Mouse (Mus musculus): ENCODE data around the gene 4930544D05Rik.
"Not testable (repeated sequence)": the region's sequence is repeated elsewhere in the genome, so short reads cannot be mapped to it uniquely, and the experiment has no call there.

Gene 4930544D05Rik

DNA sequence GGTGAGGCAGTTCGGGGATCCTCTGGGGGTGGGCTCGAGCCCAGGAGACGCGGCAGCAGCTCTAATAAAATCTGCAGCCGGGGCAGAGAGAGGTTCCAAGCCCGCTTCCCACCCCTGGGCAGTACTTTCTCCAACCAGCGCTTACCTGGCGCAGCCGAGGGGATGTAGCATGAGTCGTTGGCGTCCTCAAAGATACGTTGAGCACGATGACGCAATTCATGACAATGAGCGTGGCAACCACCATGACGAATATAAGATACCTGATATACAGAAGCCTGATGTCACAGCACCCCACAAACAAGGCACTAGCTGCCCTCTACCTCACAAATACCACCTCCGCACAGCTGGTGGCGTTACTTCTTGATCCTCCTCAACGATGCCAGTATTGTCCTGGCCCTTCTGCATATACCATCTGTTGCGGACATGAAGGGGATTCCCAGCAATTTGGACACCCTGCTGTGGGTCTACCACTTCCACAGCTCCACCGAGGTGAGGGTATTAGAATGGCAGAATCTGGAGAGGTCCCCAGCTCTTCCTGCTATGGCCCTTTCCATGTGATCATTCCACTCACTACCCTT, at the start of gene 4930544D05Rik:
Gene 4930544D05Rik (plus strand): TSS at position 333 of the 578 bp plus-strand sequence.
- in situ Hi-C loops (cut with MboI; ENCODE audit: unreplicated experiment in 2 of 2): loop anchor here in 1 of 2 experiments (25.0 kb wide), 1 partner anchor 378 kb away; the partner anchor contains the start of genes 0610010K14Rik, Bcl6b, Gm21988 and Rnasek

DNA sequence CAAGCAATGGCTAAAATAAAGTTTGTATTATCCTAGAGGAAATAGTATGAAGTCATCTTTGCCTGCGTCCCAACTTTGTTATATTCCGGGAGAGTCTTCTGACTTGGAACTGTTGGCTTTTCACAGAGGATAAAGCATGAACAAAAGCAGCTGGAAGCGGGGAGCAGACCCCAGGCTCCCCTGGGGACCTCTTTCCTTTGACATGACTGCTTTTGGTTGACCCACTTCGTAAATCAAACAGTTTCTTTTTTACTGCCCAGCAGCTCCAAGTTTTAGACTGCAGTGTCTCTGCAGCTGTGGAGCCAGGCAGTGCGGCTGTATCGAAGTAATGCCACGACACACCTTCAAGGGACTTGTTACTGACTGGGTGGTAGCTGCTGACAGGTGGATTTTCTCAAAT, 49.1 kb upstream of the 4930544D05Rik start:
- in situ Hi-C loops (cut with MboI; ENCODE audit: unreplicated experiment in 2 of 2): no loop called here

DNA sequence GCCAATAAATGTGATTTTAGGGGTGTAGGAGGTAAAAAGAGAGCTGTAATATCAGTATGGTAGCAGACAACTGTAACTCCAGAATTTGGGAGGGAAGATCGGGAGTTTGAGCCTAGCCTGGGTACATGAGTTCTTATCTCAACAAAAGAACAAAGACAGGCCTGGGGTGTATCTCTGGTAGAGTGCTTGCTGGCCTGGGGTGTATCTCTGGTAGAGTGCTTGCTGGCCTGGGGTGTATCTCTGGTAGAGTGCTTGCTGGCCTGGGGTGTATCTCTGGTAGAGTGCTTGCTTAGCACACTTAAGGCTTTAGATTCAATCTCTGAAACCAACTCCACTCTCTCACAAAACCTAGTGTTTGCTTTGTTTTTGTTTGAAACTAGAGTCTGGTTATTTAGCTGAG, 45.0 kb upstream of the 4930544D05Rik start:
- in situ Hi-C loops (cut with MboI; ENCODE audit: unreplicated experiment in 2 of 2): not testable (repeated sequence)

DNA sequence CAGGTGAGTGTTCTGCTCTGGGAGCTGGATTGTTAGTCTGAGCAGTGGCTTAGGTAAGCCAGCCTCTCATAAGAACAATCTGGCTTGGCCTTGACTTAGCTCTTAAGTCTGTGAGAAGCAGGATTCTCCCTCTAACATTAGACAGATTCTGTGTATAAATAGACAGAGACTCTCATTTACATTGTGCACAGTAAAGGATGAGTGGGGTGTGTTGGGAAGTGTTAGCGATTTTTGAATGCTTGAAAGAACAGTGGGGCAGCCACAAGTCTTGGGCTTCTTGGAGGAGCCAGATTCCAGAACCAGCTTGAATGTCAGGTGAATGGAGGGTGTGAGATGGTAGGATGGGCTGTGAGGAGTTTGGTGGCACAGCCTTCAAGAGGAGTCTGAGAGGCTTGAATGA, 44.0 kb upstream of the 4930544D05Rik start:
- in situ Hi-C loops (cut with MboI; ENCODE audit: unreplicated experiment in 2 of 2): no loop called here

DNA sequence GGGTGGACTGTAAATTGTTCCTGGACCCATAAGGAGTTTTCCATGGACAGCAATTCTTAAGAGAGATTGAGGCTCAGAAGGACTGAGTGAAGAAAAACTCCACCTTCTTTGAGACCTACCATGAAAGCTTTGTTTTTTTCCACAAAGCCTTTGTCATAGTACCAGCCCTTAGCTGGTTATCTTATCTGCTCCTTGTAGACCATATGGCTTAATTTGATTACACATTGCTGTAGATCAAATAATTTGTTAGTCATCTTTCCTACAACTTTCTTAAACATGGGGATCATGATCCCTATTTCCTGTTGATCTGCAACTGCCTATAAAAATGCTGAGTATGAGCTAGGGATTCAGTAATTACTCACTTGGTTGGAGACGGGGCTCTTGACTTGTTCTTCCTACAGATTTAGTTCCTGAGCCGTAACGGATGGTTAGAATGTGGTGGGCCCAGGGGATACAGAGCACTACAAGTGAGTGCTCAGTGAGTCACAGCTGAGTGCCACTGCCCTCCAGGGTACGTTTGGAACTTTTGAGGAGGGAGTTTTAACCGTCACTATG, 43.2 kb upstream of the 4930544D05Rik start:
- in situ Hi-C loops (cut with MboI; ENCODE audit: unreplicated experiment in 2 of 2): no loop called here

DNA sequence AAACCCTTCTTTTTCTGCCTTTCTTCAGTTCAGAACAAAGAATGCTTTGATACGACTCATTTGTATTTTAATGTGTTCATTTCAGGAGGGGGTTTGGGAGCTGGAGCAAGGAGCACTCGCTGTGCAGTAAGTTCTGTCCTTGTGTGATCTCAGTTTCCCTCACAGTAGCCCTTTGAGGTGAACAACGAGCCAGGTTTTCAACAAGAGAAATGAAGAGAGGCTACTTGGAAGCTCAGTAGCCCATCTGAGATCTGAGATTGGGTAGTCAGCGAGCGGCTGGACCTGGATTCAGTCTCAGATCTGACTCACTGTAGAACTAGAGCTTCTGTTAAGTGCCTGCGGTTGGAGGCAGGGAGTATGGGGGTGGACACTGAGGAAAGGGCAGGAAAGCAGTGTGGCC, 41.8 kb upstream of the 4930544D05Rik start:
- in situ Hi-C loops (cut with MboI; ENCODE audit: unreplicated experiment in 2 of 2): no loop called here

DNA sequence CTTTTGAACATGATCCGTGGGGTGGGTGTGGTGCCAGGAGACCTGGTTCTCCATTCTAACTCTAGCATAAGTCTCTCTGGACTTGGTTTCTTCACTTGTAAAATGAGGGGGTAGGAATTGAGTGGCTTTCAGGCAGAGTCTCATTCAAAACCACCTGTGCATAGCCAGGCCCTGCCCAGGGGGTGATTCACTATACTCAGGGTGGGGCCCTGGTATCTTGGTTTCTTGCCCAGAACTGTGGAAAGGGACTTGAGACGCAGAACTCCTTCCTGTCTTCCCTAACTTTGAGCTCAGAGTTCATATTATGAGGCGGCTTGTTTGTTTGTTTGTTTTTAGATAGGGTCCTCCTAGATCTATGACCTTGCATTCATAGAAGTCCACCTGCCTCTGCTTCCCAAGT, 38.4 kb upstream of the 4930544D05Rik start:
- in situ Hi-C loops (cut with MboI; ENCODE audit: unreplicated experiment in 2 of 2): no loop called here

DNA sequence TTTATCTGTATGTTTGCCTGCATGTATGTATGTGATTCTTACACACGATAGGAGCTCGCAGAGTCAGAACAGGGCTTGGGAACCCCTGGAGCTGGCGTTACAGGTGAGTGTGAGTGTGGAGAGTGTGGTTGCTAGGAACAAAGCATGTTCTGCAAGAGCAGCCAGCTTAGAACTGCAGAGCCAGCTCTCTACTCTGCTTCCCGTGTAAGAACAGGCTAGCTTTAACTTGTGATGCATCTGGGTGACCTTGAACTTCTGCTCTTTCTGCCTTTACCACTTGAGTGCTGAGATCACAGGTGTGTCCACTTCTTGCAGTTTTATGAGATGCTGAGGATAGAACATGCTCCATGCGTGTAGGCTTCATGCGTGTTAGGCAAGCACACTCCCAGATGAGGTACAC, 36.7 kb upstream of the 4930544D05Rik start:
- in situ Hi-C loops (cut with MboI; ENCODE audit: unreplicated experiment in 2 of 2): no loop called here

DNA sequence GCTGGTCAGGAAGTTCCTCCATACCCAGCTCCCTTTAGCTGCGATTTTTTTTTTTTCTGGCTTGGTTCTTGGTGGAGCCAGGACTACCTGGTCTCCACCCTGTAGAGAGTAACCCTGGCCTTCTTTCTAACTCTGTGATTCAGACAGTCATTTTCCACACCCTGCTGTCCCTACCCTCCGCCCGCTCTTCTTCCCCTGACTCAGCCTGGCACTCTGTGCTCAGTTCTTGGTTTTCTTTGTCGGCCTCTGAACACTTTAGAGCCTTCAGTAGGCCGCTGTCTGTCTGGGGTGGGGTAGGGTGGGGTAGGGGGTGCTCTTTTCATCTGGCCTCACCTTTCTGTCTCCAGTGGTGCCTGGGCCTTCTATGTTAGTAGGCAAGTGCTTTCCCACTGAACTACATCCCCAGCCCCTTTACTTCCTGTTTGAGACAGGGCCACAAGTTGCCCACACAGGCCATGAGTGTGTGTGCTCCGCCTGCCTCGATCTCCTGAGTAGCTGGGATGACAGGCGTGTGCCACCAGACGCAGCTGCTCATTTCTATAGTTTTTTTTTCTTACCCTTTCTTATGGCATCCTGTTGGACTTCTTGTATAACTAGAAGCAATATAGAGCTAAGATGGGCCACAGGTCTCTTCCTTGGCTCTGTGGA, 35.8 kb upstream of the 4930544D05Rik start:
- in situ Hi-C loops (cut with MboI; ENCODE audit: unreplicated experiment in 2 of 2): no loop called here

DNA sequence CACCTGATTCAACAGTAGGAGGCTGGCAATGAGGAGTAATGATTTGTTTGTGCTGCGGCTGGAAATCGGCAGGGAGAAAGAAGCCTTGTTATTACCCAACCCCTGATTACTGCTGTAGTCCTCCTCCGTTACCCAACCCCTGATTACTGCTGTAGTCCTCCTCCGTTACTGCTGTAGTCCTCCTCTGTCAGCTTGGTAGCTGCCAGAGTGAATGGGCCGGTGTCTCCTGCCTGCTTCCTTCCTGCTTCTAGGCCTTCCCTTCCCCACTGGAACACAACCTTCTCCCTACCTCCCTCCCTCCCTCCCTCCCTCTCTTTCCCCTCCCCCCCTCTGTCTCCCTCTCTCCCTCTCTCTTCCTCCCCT, 35.3 kb upstream of the 4930544D05Rik start:
- in situ Hi-C loops (cut with MboI; ENCODE audit: unreplicated experiment in 2 of 2): no loop called here

DNA sequence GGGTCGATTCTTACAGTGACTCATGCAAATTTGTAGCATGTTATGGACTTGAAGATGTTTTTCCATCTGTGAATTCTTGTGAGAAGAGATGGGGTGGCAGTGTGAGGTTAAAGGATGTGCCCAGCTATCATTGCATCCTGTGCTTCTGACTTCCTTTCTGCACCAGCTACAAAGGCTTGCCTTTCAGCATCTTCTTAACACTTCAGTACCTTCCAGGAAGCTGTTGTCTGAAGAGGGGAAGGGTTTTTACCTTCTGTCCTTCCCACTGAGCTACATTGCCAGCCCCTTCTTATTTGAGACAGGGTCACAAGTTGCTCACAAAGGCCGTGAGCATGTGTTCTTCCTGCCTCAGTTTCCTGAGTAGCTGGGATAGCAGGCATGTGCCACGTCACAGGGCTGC, 34.7 kb upstream of the 4930544D05Rik start:
- in situ Hi-C loops (cut with MboI; ENCODE audit: unreplicated experiment in 2 of 2): no loop called here

DNA sequence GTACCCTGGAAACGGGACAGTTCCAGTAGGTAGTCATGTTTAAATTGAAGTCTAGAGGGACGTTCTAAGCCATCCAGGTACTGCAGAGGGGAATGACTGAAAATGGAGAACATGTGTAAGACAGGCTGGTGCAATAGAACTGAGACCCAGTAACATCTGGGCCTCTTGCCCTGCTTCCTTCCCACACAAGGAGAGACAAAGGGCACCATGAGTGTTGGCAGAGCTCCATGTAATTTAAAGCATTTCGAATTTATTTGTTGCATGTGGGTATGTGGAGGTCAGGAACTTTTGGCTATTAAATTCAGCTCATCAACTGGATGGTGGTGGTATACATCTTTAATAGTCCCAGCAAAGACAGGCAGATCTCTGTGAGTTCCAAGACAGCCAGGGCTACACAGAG, 33.5 kb upstream of the 4930544D05Rik start:
- in situ Hi-C loops (cut with MboI; ENCODE audit: unreplicated experiment in 2 of 2): no loop called here

DNA sequence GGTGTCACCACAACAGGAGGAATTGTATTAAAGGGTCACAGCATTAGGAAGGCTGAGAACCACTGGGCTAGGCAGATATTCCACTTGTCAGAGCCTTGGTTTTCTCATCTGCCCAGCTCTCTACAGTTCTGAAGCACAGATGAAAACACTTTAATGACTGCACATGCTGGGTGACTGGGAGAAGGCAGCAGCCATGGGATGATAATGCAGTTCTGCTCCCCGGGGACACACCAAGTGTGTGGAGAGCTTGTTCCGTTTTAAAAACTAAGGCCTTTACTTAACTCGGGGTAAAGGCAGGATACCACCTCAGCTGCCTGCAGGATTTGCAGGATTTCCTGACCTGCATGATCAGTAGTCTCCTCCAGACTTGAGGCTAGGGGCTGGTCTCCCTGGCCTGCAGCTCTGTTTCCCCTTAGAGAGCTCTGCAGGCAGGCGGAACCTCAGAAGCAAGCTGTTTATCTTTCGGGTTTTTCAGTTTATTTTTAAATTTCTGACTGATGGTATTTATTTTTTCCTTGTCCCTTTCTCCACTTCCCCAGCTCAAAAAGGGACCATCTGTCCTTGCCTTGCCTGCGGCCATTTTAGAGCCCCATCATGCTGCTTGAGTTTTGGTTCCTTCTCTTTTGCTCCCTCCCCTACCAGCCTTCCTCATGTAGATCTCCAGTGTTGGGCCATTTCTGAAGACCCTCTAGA, 32.5 kb upstream of the 4930544D05Rik start:
- in situ Hi-C loops (cut with MboI; ENCODE audit: unreplicated experiment in 2 of 2): no loop called here

DNA sequence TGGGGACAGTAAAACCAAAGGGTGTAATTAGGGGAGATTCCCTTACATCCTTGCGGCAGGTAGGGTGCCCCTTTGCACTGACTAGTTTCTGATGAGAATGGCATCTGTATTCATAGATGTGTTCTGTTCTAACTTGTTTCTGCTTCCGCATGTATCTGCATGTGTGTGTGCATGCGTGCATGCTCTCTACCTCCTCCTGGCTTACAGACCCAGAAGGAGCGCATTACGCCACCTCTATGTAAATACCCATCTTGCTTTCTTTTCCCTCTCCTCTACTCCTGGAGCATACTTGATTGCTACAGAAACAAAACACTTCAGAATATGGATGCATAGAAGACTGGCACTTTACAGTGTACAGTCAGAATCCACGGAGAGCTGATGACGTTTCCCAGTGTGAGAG, 31.9 kb upstream of the 4930544D05Rik start:
- in situ Hi-C loops (cut with MboI; ENCODE audit: unreplicated experiment in 2 of 2): no loop called here

DNA sequence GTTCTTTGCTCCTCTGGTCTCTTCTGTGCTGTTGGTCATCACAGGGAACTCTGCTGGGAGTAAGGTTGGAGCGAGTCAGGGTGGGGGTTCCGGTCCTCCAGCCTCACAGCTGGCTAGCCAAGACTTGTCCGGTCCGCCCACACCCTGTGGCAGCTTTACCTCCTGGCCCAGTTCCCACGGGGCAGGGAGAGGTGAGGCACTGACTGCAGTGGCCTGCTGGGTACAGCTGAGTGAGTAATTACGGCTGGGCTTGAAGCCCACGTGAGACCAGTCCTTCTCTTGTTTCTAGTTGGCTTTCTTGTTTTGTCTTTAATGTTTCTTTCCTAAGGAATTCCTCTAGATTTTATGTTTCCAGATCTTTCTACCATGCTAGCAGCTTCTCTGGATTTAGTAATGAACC, 30.2 kb upstream of the 4930544D05Rik start:
- in situ Hi-C loops (cut with MboI; ENCODE audit: unreplicated experiment in 2 of 2): no loop called here

DNA sequence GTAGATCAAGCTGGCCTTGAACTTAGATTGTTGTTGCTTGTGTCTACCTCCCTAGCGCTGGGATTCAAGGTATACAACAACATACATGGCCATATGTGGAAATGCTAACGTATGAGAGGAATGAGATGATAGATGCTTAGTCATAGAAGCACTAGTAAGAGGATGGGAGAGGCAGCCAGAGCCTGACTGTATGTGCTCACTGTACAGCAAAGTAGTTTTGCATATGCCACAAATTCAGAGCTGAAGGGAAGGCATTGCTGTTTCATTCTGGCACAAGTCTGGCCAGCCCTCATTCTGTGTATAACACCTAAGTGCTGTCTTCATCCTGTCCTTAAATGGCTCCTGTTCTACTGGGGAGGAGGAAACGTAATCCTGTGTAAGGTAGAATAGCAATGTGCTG, 29.4 kb upstream of the 4930544D05Rik start:
- in situ Hi-C loops (cut with MboI; ENCODE audit: unreplicated experiment in 2 of 2): no loop called here

DNA sequence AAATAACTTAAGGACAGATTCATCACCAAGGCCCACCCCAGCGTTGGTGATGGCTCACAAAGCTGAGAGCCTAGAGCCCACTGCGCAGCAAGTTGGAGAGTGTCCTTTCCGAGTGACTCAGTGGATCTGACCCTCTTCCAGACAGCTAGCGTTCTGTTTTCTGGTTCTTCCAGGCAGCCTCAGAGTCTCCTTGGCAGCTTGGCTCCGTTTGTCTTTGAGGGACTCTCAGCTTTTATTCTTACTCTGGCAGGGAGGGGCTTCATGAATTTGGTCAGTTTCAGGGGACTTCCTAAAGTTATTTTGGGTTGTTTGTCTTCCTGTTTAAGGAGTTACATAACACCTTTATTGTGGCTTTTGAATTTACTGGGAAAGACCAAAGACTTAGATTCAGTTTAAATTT, 28.7 kb upstream of the 4930544D05Rik start:
- in situ Hi-C loops (cut with MboI; ENCODE audit: unreplicated experiment in 2 of 2): no loop called here

DNA sequence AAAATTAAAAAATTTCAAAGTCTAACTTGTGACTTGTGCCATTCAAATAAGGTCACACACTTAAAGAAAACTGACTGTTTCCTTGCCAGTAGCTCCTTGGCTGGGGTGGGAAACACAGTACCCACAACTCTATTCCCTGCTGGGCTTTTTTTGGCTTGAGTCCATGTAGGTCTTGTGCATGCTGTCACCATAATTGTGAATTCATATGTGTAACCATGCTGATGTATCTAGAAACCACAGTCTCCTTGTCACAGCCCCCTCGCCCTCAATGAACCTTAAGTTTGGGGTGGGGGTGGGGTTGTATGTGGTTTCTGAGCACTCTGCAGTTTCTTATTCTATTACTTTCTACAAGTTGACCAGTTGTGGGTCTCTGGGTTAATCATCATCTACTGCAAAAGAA, 23.9 kb upstream of the 4930544D05Rik start:
- in situ Hi-C loops (cut with MboI; ENCODE audit: unreplicated experiment in 2 of 2): loop anchor here in 1 of 2 experiments (10.0 kb wide), 1 partner anchor 47 kb away; the partner anchor contains the start of gene Pld2

DNA sequence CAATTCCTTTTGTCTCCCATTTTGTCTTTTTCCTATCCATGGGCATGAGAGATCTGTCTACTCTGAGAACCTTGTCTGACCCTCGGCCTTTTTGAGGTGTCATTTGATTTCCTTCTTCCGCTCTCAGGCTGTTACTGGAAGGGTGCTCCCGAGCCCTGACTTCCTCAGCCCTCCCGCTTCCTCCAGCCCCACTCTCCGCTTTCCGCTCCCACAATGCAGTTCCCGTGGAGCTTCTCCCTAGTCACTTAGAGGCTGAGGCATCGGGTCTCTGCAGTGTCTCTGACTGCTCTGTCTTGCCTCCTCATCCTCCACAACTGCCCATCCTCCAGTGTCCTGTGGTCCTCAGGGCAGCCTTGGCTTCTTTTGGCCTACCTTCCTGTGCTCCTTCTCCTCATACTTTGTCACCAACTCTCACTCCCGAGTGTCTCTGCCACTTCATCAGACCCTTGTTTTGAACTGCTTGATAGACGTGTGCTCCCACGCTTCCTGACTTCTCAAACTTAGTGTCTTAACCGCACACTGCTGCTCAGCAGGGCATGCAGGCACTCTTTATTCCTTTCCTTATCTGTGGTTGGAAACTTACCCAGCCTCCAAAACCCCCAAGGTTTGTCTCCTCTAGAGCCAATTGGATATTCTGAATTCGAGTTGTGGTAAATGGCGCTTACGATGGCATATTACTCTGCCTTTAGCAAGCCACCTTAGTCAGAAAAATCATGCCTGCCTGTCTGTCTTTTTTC, 21.2 kb upstream of the 4930544D05Rik start:
- in situ Hi-C loops (cut with MboI; ENCODE audit: unreplicated experiment in 2 of 2): loop anchor here in 1 of 2 experiments (10.0 kb wide), 1 partner anchor 50 kb away; the partner anchor contains the start of gene Pld2

DNA sequence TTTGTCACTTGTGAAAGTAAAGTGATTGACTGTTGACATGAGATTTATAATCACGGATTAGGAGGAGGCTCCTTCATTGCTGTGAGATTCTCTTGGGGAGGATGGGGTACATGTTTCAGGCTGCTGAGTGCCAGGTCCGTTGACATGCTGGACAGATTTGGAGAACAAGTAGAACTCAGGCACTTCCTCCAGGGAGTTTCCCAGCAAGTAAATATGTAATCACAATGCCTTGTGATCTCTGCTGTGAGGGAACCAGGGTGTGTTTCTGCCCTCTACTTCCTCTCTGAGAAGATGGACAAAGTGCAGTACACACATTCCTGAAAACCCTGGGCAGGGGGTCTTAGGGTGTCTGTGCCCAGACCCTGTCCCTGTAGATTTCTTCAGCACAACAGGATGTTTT, 20.0 kb upstream of the 4930544D05Rik start:
- in situ Hi-C loops (cut with MboI; ENCODE audit: unreplicated experiment in 2 of 2): loop anchor here in 1 of 2 experiments (10.0 kb wide), 1 partner anchor 51 kb away; the partner anchor contains the start of gene Pld2

DNA sequence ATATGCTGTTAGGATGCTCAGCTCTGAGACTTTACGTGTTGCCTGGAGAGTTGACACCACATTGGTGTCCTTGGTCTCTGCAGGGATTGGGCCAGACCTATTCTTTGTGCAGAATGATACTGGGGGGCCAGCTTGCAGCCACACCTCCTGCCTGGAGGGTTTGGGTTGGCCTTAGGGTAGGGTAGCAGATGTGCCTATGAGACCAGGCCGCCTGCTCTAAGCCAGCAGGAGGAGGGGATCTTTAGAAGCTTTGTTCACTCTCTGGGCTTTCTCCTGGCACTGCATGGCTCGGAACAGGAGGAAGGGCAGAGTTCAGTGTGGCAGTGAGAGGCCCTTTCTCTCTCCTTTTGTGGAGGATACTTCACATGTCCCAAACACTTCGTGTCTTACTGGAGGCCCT, 19.6 kb upstream of the 4930544D05Rik start:
- in situ Hi-C loops (cut with MboI; ENCODE audit: unreplicated experiment in 2 of 2): loop anchor here in 1 of 2 experiments (10.0 kb wide), 1 partner anchor 51 kb away; the partner anchor contains the start of gene Pld2
